Mouse (Mus musculus): ENCODE measurements at regions not wholly inside any gene's neighbourhood (a gene's known extent, or its start where the extent isn't known, plus 50 kb on each side); places are given as distances from the start of the nearest gene placed in this dataset.

DNA sequence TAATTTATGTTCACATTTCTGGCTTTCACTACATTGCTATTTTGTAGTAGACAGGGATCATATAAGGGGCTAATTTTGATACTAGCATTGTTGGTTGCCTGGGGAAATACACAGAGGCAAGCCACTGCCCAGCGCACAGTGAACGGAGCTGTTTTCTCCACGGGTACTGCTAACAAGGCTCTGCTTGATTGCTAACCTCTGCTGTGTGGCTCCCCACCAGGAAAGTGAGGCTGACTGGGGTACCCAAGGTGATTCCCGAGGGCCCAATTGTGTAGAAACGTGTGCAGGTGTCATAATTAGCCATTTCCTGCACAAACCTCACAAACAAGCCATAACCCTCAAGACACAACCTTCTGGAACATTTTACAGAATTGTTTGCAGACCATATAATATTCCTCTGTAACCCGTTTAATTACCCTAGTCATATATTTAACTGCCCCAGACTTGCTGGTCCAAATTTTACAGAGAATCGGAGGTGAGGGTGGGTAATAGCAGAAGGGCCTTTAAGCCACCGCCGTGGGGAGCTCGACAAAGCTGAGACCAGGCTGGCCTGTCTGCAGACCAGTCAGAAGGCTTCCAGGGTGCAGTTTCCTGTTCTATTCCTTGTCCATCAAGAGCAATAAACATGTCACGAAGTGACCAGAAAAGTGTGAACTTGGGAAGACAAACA lies 170.9 kb downstream of the Fam169b start:
- DNase-seq (ENCODE audit: low read depth, low spot score), result no peak

GRCm38 (mm10) chr7:68440661-68441150 lies 167.1 kb downstream of the Fam169b start:
- no peak for DNase-seq (ENCODE audit: low read depth, low spot score)

GRCm38 (mm10) chr7:68428946-68429345 lies 155.3 kb downstream of the Fam169b start:
- DNase-seq (ENCODE audit: low read depth, low spot score), result no peak

- no peak for DNase-seq (ENCODE audit: low read depth, low spot score)
Observed at GRCm38 (mm10) chr7:68415890-68416289, 142.3 kb downstream of the Fam169b start.

GRCm38 (mm10) chr7:68412786-68413185 lies 139.1 kb downstream of the Fam169b start:
- DNase-seq (ENCODE audit: low read depth, low spot score), result no peak
